Mouse (Mus musculus): ENCODE measurements around the gene Pm20d1.

- TF ChIP-seq CTCF (IDR thresholded peaks at IDR 0.05; ENCODE audit: low read depth) (no peak), EP300 (IDR thresholded peaks at IDR 0.05; ENCODE audit: low read depth) (no peak)
Measured at GRCm38 (mm10) chr1:131751181-131751890, 45.8 kb upstream of the Pm20d1 start.

All from liver, postnatal 0 days (tissue).